Mouse (Mus musculus) WW6 (cell line): Measurements from ENCODE around the gene Gpr135.
"Not testable (repeated sequence)": the region's sequence is repeated elsewhere in the genome, so short reads cannot be mapped to it uniquely, and the experiment has no call there.

Experiments used
- DNase-seq: peaks from one replicate; pipeline ENCODE4 v3.0.0-alpha.2; 2013; ENCODE audit warnings: low read depth, low spot score

Gpr135 gene

DNA sequence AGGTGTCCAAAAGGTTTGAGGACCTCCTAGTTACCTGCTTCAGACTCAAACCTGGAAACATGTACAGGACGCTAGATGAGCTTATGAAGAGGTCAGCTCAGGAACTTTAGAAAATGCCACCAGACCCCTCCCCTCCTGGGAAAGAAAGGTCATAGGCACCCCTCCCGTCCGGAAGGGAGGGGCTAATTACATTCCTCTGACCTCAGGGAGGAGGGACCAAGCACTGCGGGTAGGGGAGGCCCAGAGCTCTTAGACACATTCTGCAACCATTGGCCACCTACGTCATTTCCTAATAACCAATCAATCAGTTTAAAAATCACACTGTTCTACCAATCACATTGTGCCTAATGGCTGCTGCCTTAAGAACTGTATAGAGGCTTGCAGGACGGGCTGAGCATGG, 18.4 kb downstream of the Gpr135 start:
- no peak for DNase-seq

DNA sequence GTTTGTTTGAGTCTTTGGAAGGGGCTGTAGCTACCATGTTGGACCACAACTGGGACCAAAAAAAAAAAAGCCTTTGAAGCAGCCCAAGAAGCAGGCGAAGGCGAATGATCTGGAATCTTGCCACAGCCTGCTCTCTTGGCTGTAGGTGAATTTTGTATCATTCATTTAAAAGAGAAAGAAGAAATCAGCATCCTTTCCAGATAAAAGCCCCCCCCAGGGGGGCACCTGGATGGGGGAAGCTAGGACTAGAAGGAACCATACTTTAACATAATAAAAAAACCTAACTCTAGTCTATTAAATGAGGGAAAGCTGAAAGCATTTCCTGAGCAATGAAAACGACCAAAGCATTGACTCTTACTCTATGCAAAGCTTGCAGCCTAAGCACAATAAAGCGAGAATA, 20.1 kb downstream of the Gpr135 start:
- no peak for DNase-seq

DNA sequence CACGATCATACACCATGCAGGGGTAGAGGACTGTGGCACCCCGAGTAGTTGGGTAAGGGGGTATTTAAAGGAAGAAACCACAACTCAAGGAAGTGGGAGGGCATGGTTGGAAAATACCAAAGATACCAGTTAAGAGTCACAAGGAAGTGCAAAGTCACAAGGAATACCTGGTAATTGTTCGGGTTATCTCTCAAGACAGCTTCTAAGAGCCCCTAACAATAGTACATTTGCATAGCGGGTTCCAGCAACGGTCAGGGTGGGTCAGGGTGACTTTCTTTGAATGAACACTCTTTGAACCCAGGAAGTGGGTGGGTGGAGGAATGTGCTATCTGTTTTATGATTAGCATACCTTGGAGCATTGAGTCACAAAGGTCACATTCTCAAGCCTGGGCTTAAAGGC, 20.8 kb downstream of the Gpr135 start:
- DNase-seq: not testable (repeated sequence)

DNA sequence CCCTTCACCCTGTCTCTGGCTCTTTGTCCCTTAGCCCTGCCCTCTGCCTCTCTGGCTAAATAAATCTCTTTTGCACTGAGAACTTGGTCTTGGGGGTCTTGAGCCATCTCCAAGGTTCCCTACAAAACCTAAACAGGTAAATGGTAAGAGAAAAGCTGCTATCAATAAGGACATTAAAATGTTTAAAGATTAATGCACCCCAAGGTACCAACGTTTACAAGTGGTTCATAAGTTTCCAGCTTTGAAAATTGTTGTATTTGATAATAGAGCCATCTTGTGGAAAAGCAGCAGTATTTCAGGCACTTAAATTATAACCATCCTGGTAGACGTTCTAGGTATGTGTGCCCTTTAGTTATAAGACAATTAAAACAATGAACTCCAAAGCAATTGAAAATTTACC, 23.4 kb downstream of the Gpr135 start:
- DNase-seq: no peak

DNA sequence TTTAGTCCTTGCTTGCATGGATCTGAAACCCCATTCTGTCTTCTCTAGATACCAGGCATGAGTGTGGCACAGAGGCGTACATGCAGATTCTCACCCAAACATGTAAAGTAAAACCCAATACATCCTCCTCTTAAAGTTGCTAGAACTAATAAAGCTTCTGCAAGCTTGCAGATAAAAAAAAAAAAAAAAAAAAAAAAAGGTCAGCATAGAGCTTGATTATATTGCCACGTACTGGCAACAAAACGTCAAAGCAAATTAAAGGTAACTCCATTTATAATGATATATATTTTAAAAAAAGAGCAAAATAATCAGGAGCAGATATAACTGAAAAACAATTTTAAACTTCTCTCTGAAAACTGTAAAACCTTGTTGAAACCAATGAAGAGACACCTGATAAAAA, 29.7 kb downstream of the Gpr135 start:
- DNase-seq: no peak

DNA sequence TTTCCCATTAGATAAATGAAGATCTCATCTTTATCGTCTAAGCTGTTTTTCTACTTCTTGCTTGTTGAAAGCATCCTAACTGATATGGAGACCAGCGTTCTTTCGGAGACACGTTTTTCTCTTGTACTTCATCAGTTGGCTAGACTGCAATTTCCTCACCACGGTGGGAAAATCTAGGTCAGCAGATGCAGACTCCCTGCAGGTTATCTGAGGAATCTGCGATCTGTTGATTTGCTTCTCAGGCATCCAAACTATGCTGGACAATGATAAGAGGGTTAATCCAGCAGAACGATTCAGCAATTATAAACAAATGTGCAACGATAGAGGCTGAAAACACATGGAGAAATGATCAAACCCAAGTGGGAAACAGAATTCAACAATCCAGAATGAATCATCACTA, 31.4 kb downstream of the Gpr135 start:
- no peak for DNase-seq

DNA sequence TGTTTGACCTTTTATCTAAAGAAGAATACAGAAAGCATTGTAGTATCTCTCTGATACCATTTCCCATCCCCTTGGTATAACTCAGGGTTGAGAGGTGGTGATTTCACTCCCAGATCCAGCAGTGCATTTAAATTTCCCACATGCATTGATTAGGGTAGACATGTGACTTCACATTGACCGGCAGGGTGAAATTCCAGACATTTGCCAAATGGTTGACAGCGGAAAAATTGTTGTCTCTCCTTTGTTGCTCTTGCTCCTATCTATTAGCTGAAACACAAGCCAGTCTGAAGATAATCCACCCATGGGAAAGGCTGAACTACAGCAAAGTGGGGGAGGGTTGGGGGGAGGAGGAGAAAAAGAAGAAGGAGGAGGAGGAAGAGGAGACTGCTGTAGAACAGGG, 32.1 kb downstream of the Gpr135 start:
- DNase-seq: no peak

DNA sequence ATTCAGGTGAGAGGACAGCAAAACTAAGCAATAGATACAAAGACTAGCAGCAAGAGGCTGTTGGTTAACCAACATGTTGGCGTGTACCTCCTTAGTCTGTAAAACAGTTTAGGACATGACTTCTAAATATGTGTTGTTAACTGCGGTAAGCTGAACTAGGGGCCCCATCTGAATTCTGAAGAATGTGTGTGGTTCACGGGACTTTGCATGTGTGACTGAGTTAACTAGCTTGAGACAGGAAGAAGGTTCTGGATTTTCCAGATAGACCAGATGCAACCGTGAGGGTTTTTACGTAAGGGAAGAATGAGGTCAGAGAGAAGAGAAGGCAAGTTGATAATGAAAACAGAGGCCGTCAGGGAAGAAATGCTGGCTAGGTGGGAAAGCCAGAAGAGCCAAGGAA, 33.9 kb downstream of the Gpr135 start:
- no peak for DNase-seq

DNA sequence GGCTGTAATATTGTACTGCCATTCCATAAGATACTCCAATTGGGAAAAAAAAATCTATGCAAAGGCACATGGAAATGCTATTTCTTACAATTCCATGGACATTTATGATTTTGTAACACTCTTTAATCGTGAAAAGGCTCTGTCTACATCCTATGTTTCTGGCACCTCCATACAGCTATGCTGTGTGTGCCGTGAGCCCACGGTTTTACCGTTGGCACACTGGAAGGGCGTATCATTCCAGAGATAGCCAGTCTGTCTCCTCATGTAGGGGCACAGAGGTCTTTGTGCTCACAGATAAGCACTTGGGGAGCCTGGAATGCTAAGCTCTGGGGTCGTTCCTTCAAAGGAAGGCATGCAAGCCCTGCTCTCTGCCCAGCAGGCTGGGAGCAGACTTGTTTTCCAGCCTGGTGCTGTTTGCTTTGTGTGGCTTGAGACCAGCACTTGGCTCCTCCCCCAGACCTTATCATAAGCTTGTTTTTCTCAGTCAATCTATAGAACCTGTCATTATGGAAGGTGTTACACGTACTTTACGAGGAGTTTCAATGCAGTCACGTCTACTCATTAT, 34.7 kb downstream of the Gpr135 start:
- no peak for DNase-seq

DNA sequence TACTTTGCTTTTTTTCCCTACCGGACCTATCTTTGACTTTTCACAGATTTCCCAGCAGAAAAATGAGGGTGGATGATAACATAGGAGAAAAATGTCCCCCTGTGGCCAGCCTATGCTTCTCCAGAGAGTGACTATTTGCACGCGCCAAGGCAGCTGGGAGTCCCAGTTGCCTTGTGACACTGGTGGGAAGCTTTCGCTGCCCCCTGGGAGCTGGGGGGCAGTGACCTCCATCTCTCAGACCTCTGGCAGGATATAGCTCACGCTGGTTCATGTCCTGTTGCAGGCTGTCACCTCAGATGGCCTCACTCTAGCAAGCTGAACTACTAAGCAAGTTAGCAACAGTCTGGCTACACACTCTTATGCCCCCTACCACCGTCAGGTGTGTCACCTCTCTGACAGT, 39.1 kb downstream of the Gpr135 start:
- no peak for DNase-seq

DNA sequence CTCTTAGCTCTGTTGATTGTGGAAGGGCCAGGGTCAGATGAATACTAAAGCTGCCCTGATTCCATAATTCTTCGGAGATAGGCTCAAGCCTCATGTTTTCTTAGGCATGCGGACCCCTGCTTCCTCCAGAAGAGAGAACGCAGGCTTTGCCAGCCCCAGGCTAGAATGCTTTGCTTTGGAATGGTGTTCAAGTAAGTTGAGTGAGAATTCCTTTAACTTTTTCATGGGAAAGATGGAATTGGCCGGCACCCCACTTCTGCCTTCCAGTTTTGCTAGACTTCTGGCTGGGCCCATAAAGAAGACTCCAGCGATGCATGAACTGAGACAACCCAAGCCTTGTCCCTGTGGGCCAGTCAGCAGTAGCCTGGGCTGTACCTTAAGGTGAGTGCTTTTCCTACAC, 39.8 kb downstream of the Gpr135 start:
- DNase-seq: no peak

DNA sequence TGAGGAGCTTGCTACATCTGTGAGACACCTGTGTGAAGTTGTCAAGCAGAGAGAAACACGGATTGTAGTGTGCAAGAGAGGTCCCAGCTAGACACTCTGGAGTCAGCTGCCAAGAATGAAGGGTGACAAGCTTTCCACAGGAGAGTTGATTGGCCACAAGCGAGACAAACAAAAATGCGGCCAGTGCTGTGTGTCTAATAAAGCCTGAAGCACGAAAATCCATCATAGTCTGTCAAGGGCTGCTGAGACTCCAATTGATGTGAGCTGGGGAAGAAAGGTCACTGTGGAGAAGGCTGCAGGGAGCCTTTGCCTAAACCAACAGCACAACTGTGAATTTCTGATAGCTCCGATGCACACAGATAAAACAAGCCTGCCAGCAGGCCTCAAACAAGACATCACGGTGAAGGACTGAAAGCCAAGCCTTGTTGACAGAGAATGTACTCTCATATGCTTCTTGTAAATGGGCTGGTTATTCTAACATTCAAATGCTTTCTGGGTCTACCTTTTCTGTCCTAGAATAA, 45.6 kb downstream of the Gpr135 start:
- DNase-seq: no peak

DNA sequence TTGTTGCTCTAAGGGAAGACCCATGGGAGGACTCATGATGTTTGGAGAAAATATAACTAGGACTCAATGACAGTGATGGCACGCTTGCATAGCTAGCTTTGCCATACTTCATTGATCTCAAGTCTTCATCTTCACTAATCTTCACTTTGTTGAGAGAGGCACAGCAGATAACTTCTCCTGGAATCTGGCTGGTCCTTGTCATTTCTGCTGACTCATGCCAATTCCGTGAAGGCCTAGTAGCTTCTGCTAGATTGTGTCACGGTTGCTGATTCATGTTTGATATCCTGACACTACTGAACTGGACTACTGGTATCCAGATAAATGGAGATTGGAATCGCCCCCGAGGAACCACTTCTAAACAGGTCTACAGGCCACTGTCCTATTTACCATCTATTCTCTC, 47.4 kb downstream of the Gpr135 start:
- DNase-seq: no peak

DNA sequence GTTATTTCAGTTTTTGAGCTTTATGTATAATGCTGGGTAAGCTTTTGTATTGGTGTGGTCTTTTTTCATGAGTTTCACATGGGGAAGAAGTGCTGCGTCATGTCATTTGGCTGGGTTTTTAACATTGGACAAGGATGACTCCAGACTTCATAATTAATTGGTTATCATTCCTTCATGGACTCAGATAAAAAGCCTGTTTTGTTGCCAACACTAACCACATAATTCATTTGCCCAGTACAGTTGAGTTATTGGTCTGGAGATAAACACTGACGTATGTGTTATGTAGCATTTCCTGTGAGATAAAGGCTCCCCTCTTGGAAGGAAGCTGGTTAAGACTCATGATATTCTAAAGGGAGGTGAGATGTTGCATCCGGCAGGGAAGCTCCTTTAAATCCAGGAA, 48.1 kb downstream of the Gpr135 start:
- DNase-seq: no peak

DNA sequence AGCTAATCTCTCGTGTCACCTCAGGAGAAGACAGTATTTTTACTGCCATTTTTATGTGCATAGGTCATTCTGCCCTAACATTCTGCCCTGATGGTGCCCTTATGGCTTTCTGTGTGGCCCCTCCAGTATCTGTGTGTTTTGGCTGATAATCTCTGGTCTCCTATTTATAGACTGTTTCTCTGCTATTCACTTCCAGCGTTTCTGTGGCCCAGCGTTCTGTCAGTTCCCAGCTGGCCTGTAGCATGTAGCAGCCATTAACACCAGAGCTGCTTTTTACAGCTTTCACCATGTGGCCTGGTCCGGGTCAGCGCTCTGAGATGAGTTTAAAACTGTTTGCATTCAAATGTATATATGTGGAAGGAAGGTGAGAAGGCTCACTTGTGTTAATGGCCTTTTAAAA, 49.4 kb downstream of the Gpr135 start:
- DNase-seq: no peak

DNA sequence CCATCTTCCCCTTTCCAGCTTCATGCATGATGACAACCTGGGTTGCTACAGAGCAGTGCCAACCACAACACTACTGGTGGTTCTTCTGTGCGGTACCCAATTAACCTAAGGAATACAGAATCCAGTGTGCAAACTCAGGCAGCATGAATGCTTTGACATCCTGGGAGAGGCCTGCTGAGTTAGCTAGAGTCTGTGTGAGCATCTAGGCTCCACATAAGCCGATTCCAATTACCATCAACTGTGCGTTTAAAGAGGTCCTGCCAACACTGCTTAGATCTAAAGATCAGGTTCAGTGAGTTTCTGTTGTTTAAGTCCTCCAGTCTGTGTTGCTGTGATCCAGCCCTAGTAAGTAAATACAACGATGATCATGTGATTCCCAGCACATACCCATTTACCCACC, 50.6 kb downstream of the Gpr135 start:
- no peak for DNase-seq
